Mouse (Mus musculus): ENCODE measurements at regions not wholly inside any gene's neighbourhood (a gene's known extent, or its start where the extent isn't known, plus 50 kb on each side); places are given as distances from the start of the nearest gene placed in this dataset.

DNA sequence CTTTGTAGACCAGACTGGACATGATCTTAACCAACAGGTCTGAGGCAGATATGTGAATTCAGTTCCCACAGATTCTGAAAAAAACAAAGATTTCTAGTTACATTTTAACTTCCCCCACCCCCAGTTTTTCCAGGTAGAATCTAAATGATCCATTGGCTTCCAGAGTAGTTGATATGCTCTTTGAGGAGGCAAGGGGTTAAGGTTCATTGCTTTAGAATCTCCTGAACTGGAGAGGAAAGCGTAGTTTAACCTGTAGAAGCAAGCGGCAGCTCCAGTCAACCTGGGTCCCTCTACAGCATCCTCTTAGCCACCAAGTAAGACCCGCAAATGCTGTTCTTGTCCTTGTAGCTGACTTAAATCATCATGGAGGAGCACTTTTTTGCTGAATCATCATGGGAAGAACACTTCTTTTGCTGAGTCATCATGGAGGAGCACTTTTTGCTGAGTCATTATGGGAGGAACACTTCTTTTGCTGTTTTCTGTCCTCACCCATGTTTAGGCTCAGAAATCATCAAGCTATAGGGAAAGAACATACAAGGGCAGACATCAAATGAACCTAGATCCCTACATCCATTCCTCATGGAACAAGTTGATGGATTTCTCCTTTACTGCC, 247.2 kb upstream of the Ank start:
- no peak for TF ChIP-seq HCFC1 (IDR thresholded peaks at IDR 0.05; ENCODE audit: low read depth, low read length)
- no peak for TF ChIP-seq MYC (IDR thresholded peaks at IDR 0.05; ENCODE audit: low read depth, low read length)
- TF ChIP-seq POLR2A (IDR thresholded peaks at IDR 0.05; ENCODE audit: low read depth, low read length) = no peak
- no peak for TF ChIP-seq CTCF (conservative IDR thresholded peaks at IDR 0.05 in 1 of 2, IDR thresholded peaks at IDR 0.05 in 1 of 2; ENCODE audit: low read depth in 2 of 2, low read length in 2 of 2)
- no peak for TF ChIP-seq NRF1 (IDR thresholded peaks at IDR 0.05; ENCODE audit: low read depth, low read length)
- no peak for TF ChIP-seq USF1 (IDR thresholded peaks at IDR 0.05; ENCODE audit: low read depth, low read length)
- no peak for TF ChIP-seq E2F4 (IDR thresholded peaks at IDR 0.05; ENCODE audit: insufficient replicate concordance, low read depth, low read length)
- TF ChIP-seq EP300 (IDR thresholded peaks at IDR 0.05; ENCODE audit: low read length) = no peak
- TF ChIP-seq ETS1 (conservative IDR thresholded peaks at IDR 0.05; ENCODE audit: low read depth, low read length) = no peak
- no peak for TF ChIP-seq CHD2 (IDR thresholded peaks at IDR 0.05; ENCODE audit: low read length)
- no peak for TF ChIP-seq UBTF (IDR thresholded peaks at IDR 0.05; ENCODE audit: low read depth, low read length)
- no peak for TF ChIP-seq POLR2AphosphoS2 (IDR thresholded peaks at IDR 0.05; ENCODE audit: low read depth, low read length)
- no peak for TF ChIP-seq GABPA (IDR thresholded peaks at IDR 0.05; ENCODE audit: insufficient replicate concordance, low read depth, low read length)
- no peak for TF ChIP-seq ZKSCAN1 (IDR thresholded peaks at IDR 0.05; ENCODE audit: borderline replicate concordance, low read depth, low read length)

Data from CH12.LX (cell line).